In genomic region chr14:18893947-18894445, GRCm38 (mm10) we compare ENCODE assay signal across 8 mouse cellular contexts. TPM values are rescaled to one million over a fixed set of nuclear protein-coding genes. Genes with fewer than 3 reads are reported as not detected.
DNase-seq lines count a peak whose midpoint lies in the region; ATAC-seq and TF ChIP-seq lines count a peak whose summit lies in the region.

TSS of gene Ube2e2 (minus strand) at chr14:18894267.

- no peak within 1 kb of the TSS for H3K27ac ChIP-seq in testis, adult 2 months (ENCODE audit: control insufficient read depth, insufficient read depth, low read depth, low read length)
- H3K27ac ChIP-seq in limb, embryonic 15.5 days: peak within 1 kb of the TSS; percentile 82
- peak within 1 kb of the TSS; percentile 33; the same call in 1 of the 2 replicates for H3K27ac ChIP-seq in stomach, embryonic 14.5 days (ENCODE audit: low read length)

- 2% methylated on average over 22 of the region's 22 CpGs for WGBS in limb, embryonic 15.5 days
- under 1% methylated on average over 22 of the region's 22 CpGs for WGBS in stomach, embryonic 14.5 days

- H3K9me3 ChIP-seq in limb, embryonic 15.5 days: no peaks in the 10 kb centered on the region
- no peaks in the 10 kb centered on the region for H3K9me3 ChIP-seq in stomach, embryonic 14.5 days (ENCODE audit: control insufficient read depth, low read depth, low read length)

- ATAC-seq in cerebellum, adult (ENCODE audit: insufficient number of reproducible peaks, low FRiP score, low TSS enrichment): peak; percentile 86; the same call in 1 of the 2 replicates
- peak; percentile 77 for ATAC-seq in limb, embryonic 15.5 days (ENCODE audit: insufficient number of reproducible peaks, low FRiP score, low TSS enrichment, low read depth)
- peak; percentile 66; the same call in 1 of the 2 replicates for ATAC-seq in stomach, embryonic 14.5 days (ENCODE audit: insufficient number of reproducible peaks, insufficient read depth, low FRiP score, low read depth)

- DNase-seq in cerebellum, adult 18-20 months: no peak
- DNase-seq in testis, postnatal 10 days (ENCODE audit: low spot score): no peak
- no peak for DNase-seq in heart, postnatal 4 days
- DNase-seq in cerebellum, postnatal 36 days: no peak

- no peak for TF ChIP-seq CTCF in testis, adult 2 months (IDR thresholded peaks at IDR 0.05; ENCODE audit: control insufficient read depth, insufficient read depth, insufficient replicate concordance, low read depth, low read length)

- H3K4me3 ChIP-seq in testis, adult 2 months (ENCODE audit: control insufficient read depth, low read depth, low read length): peak within 1 kb of the TSS; percentile 81
- peak within 1 kb of the TSS; percentile 67 for H3K4me3 ChIP-seq in limb, embryonic 15.5 days
- H3K4me3 ChIP-seq in stomach, embryonic 14.5 days (ENCODE audit: low read depth, low read length): peak within 1 kb of the TSS; percentile 67

- H3K4me1 ChIP-seq in testis, adult 2 months (ENCODE audit: control insufficient read depth, insufficient read depth, low read length): peaks cover 4% of the 10 kb centered on the region; the same call in 1 of the 2 replicates
- peaks cover 2% of the 10 kb centered on the region; the same call in 1 of the 2 replicates for H3K4me1 ChIP-seq in limb, embryonic 15.5 days
- no peaks in the 10 kb centered on the region for H3K4me1 ChIP-seq in stomach, embryonic 14.5 days (ENCODE audit: control insufficient read depth, insufficient read depth, low read length)

- H3K27me3 ChIP-seq in testis, adult 2 months (ENCODE audit: control insufficient read depth, insufficient read depth, low read length): no peaks in the 10 kb centered on the region
- 0 out of 2 replicates have a peak, but pooled peaks cover 3% of the 10 kb centered on the region for H3K27me3 ChIP-seq in limb, embryonic 15.5 days
- H3K27me3 ChIP-seq in stomach, embryonic 14.5 days (ENCODE audit: control insufficient read depth, insufficient read depth, low read length): no peaks in the 10 kb centered on the region

- no peaks in the 10 kb centered on the region for H3K36me3 ChIP-seq in testis, adult 2 months (ENCODE audit: control insufficient read depth, insufficient read depth, low read length)
- no peaks in the 10 kb centered on the region for H3K36me3 ChIP-seq in limb, embryonic 15.5 days
- no peaks in the 10 kb centered on the region for H3K36me3 ChIP-seq in stomach, embryonic 14.5 days (ENCODE audit: control insufficient read depth, insufficient read depth, low read length)

- peak within 1 kb of the TSS; percentile 72 for H3K4me2 ChIP-seq in limb, embryonic 15.5 days
- peak within 1 kb of the TSS; percentile 62 for H3K4me2 ChIP-seq in stomach, embryonic 14.5 days (replicated peaks; ENCODE audit: low read depth, low read length)

- peak within 1 kb of the TSS; percentile 65 for H3K9ac ChIP-seq in limb, embryonic 15.5 days
- H3K9ac ChIP-seq in stomach, embryonic 14.5 days (replicated peaks; ENCODE audit: low read depth, low read length): peak within 1 kb of the TSS; percentile 77

- TF ChIP-seq POLR2A in testis, adult 2 months (IDR thresholded peaks at IDR 0.05; ENCODE audit: control insufficient read depth, low read depth, low read length): no peak; the same call in 1 of the 2 replicates

RNA-seq across cellular contexts. Expression of gene Ube2e2, which starts in this region (rescaled TPM):
- 24.6 and 29.2 TPM in 2 replicates for polyA plus RNA-seq in testis, adult 2 months (2012; rRNA removed)
- 10 to 100 TPM; 37.5 to 43.8 TPM for total RNA-seq in heart, postnatal 4 days (2021)
- polyA plus RNA-seq in limb, embryonic 15.5 days (2015; fragmentation: Nextera tagmentation; extraction: Ambion mirVana): 76.5 and 84.7 TPM in 2 replicates
- 70.5 and 71.3 TPM in 2 replicates for polyA plus RNA-seq in stomach, embryonic 14.5 days (2014; fragmentation: Nextera tagmentation; extraction: Ambion mirVana)
